Mouse (Mus musculus) CD4-positive, CD25-positive, alpha-beta regulatory T cell, adult 4 months (primary cell): ENCODE results near the gene Tmem190. TPM values are rescaled to one million over a fixed set of nuclear protein-coding genes. Genes with fewer than 3 reads are reported as not detected.

ENCODE experiments used
- ATAC-seq: one replicate; pipeline ENCODE4 v1.8.0; 2017
- polyA plus RNA-seq, 2 experiments: library from polyadenylated mRNA; unstranded; fragments of 100-300 nt; shearing (Covaris generic); gene quantifications; one replicate each; pipeline ENCODE4 v1.2.1; 2017

Tmem190 gene
- polyA plus RNA-seq, result not detected

- no peak for ATAC-seq
These were observed at the start of gene Tmem190, which contains the start of gene Il11 for GRCm38 (mm10) chr7:4782759-4783158. Tmem190 (plus strand) TSS chr7:4782937. Il11 (minus strand) TSS chr7:4782859.

- no peak for ATAC-seq
These were observed 49.8 kb upstream of the Tmem190 start for GRCm38 (mm10) chr7:4732968-4733392.

- ATAC-seq, result peak; percentile 20
These were observed 43.6 kb upstream of the Tmem190 start for GRCm38 (mm10) chr7:4739041-4739543.

GRCm38 (mm10) chr7:4739544-4740275 lies 43.0 kb upstream of the Tmem190 start, which contains the start of gene Kmt5c:
Kmt5c (plus strand) TSS chr7:4740115.
- ATAC-seq, result peak; percentile 84

GRCm38 (mm10) chr7:4740309-4740727 lies 42.4 kb upstream of the Tmem190 start:
- no peak for ATAC-seq

GRCm38 (mm10) chr7:4741151-4741550 lies 41.6 kb upstream of the Tmem190 start:
- no peak for ATAC-seq

- ATAC-seq, result no peak
These were observed 40.9 kb upstream of the Tmem190 start for GRCm38 (mm10) chr7:4741672-4742481.

- ATAC-seq, result no peak
These were observed 40.3 kb upstream of the Tmem190 start for GRCm38 (mm10) chr7:4742482-4742819.

- no peak for ATAC-seq
These were observed 39.4 kb upstream of the Tmem190 start for GRCm38 (mm10) chr7:4743354-4743753.

GRCm38 (mm10) chr7:4744886-4745285 lies 37.9 kb upstream of the Tmem190 start:
- ATAC-seq, result no peak

- no peak for ATAC-seq
These were observed 36.3 kb upstream of the Tmem190 start for GRCm38 (mm10) chr7:4746326-4746980.

GRCm38 (mm10) chr7:4747156-4747899 lies 35.4 kb upstream of the Tmem190 start:
- no peak for ATAC-seq

- no peak for ATAC-seq
These were observed 34.4 kb upstream of the Tmem190 start for GRCm38 (mm10) chr7:4748321-4748720.

- ATAC-seq, result no peak
These were observed 33.6 kb upstream of the Tmem190 start for GRCm38 (mm10) chr7:4749169-4749568.

- ATAC-seq, result peak; percentile 22
These were observed 30.5 kb upstream of the Tmem190 start for GRCm38 (mm10) chr7:4751971-4752820.

- ATAC-seq, result peak; percentile 71
These were observed 29.7 kb upstream of the Tmem190 start, which contains the start of gene Cox6b2 for GRCm38 (mm10) chr7:4752821-4753570. Cox6b2 (minus strand) TSS chr7:4753094.

GRCm38 (mm10) chr7:4759670-4760069 lies 23.1 kb upstream of the Tmem190 start:
- no peak for ATAC-seq

GRCm38 (mm10) chr7:4764946-4765710 lies 17.6 kb upstream of the Tmem190 start:
- no peak for ATAC-seq

GRCm38 (mm10) chr7:4771202-4771601 lies 11.5 kb upstream of the Tmem190 start, which contains the start of gene Fam71e2:
Fam71e2 (minus strand) TSS chr7:4771302.
- no peak for ATAC-seq
